Mouse (Mus musculus): ENCODE data around the gene Bbs10. TPM values are rescaled to one million over a fixed set of nuclear protein-coding genes. Genes with fewer than 3 reads are reported as not detected.
A peak's percentile ranks its signal among the peaks of the same experiment; 100 is the strongest.

The Bbs10 gene
- polyA plus RNA-seq, 1 experiment from 2014 or later = 6.6 TPM

GRCm38 (mm10) chr10:111334902-111335301 lies 36.4 kb downstream of the Bbs10 start:
- Histone ChIP-seq H3K4me2 (no peak overlapping the region), H3K27ac (no peak overlapping the region), H3K4me1 (0 out of 2 replicates have a peak, but pooled peaks cover 4% of the 10 kb centered on the region), H3K36me3 (replicated peaks) (no peaks in the 10 kb centered on the region), H3K27me3 (no peaks in the 10 kb centered on the region), H3K9me3 (no peaks in the 10 kb centered on the region), H3K4me3 (replicated peaks) (no peak overlapping the region), H3K9ac (no peak overlapping the region)
- WGBS = 99% methylated on average over 2 of the region's 2 CpGs
- ATAC-seq (ENCODE audit: low FRiP score) = no peak

- WGBS = 18% methylated on average over 29 of the region's 29 CpGs
- Histone ChIP-seq H3K4me1 (0 out of 2 replicates have a peak, but pooled peaks cover 4% of the 10 kb centered on the region), H3K9ac (no peak overlapping the region), H3K36me3 (replicated peaks) (no peaks in the 10 kb centered on the region), H3K4me2 (peak overlapping the region; percentile 41), H3K4me3 (replicated peaks) (0 out of 2 replicates have a peak overlapping the region, but pooled peaks have one; percentile 4), H3K9me3 (no peaks in the 10 kb centered on the region), H3K27me3 (no peaks in the 10 kb centered on the region), H3K27ac (no peak overlapping the region)
- ATAC-seq (ENCODE audit: low FRiP score) = no peak
Measured at GRCm38 (mm10) chr10:111335517-111336352, 37.3 kb downstream of the Bbs10 start.

- no peak overlapping the region for H3K4me3 ChIP-seq (replicated peaks)
- H3K27me3 ChIP-seq = no peaks in the 10 kb centered on the region
- no peak for ATAC-seq (ENCODE audit: low FRiP score)
- no peak overlapping the region for H3K9ac ChIP-seq
- 13% methylated on average over 10 of the region's 10 CpGs for WGBS
- H3K4me1 ChIP-seq = 0 out of 2 replicates have a peak, but pooled peaks cover 4% of the 10 kb centered on the region
- H3K9me3 ChIP-seq = no peaks in the 10 kb centered on the region
- H3K4me2 ChIP-seq = peak overlapping the region; percentile 41
- H3K36me3 ChIP-seq (replicated peaks) = no peaks in the 10 kb centered on the region
- H3K27ac ChIP-seq = no peak overlapping the region
Measured at GRCm38 (mm10) chr10:111336353-111336713, 37.9 kb downstream of the Bbs10 start.

- Histone ChIP-seq H3K27me3 (no peaks in the 10 kb centered on the region), H3K4me2 (no peak overlapping the region), H3K9me3 (no peaks in the 10 kb centered on the region), H3K36me3 (replicated peaks) (no peaks in the 10 kb centered on the region), H3K4me1 (0 out of 2 replicates have a peak, but pooled peaks cover 4% of the 10 kb centered on the region), H3K27ac (no peak overlapping the region), H3K9ac (no peak overlapping the region), H3K4me3 (replicated peaks) (no peak overlapping the region)
- 85% methylated on average over 11 of the region's 11 CpGs for WGBS
- no peak for ATAC-seq (ENCODE audit: low FRiP score)
Measured at GRCm38 (mm10) chr10:111339296-111339695, 40.8 kb downstream of the Bbs10 start.

GRCm38 (mm10) chr10:111341761-111342160 lies 43.3 kb downstream of the Bbs10 start:
- Histone ChIP-seq H3K27ac (no peak overlapping the region), H3K4me2 (no peak overlapping the region), H3K4me1 (no peaks in the 10 kb centered on the region), H3K9me3 (no peaks in the 10 kb centered on the region), H3K36me3 (replicated peaks) (no peaks in the 10 kb centered on the region), H3K9ac (no peak overlapping the region), H3K4me3 (replicated peaks) (no peak overlapping the region), H3K27me3 (no peaks in the 10 kb centered on the region)
- 85% methylated on average over 7 of the region's 7 CpGs for WGBS
- ATAC-seq (ENCODE audit: low FRiP score) = no peak

- H3K9ac ChIP-seq = no peak overlapping the region
- H3K4me1 ChIP-seq = no peaks in the 10 kb centered on the region
- WGBS = 91% methylated on average over 5 of the region's 5 CpGs
- no peak overlapping the region for H3K4me2 ChIP-seq
- H3K4me3 ChIP-seq (replicated peaks) = no peak overlapping the region
- no peaks in the 10 kb centered on the region for H3K9me3 ChIP-seq
- no peak for ATAC-seq (ENCODE audit: low FRiP score)
- no peaks in the 10 kb centered on the region for H3K27me3 ChIP-seq
- H3K36me3 ChIP-seq (replicated peaks) = no peaks in the 10 kb centered on the region
- no peak overlapping the region for H3K27ac ChIP-seq
Measured at GRCm38 (mm10) chr10:111343555-111343954, 45.1 kb downstream of the Bbs10 start.

- ATAC-seq (ENCODE audit: low FRiP score) = no peak
- no peak overlapping the region for H3K4me2 ChIP-seq
- H3K36me3 ChIP-seq (replicated peaks) = no peaks in the 10 kb centered on the region
- H3K27ac ChIP-seq = no peak overlapping the region
- WGBS = 86% methylated on average over 2 of the region's 2 CpGs
- no peaks in the 10 kb centered on the region for H3K27me3 ChIP-seq
- H3K9ac ChIP-seq = no peak overlapping the region
- H3K4me1 ChIP-seq = no peaks in the 10 kb centered on the region
- H3K4me3 ChIP-seq (replicated peaks) = no peak overlapping the region
- no peaks in the 10 kb centered on the region for H3K9me3 ChIP-seq
Measured at GRCm38 (mm10) chr10:111348263-111348662, 49.8 kb downstream of the Bbs10 start.

Other genes with a start within 250 kb of the Bbs10 start
- 18.9 and 20.6 TPM in 2 replicates for gene Osbpl8, start 133.9 kb upstream of the Bbs10 start, polyA plus RNA-seq (2016; fragmentation: Nextera tagmentation; extraction: Ambion mirVana)
- 348 and 361 TPM in 2 replicates for gene Nap1l1, start 174.5 kb downstream of the Bbs10 start, polyA plus RNA-seq (2016; fragmentation: Nextera tagmentation; extraction: Ambion mirVana)
- 17.8 and 18.0 TPM in 2 replicates for gene Phlda1, start 207.6 kb downstream of the Bbs10 start, polyA plus RNA-seq (2016; fragmentation: Nextera tagmentation; extraction: Ambion mirVana)